Mouse (Mus musculus): ENCODE measurements around the gene Il9. TPM values are rescaled to one million over a fixed set of nuclear protein-coding genes. Genes with fewer than 3 reads are reported as not detected.

The Il9 gene
- polyA plus RNA-seq, 1 experiment from 2014 or later: not detected

- ATAC-seq (replicated peaks; ENCODE audit: low FRiP score): no peak
- WGBS: 51% methylated on average over 4 of the region's 4 CpGs
Measured at GRCm38 (mm10) chr13:56516311-56516710, 34.3 kb upstream of the Il9 start.

GRCm38 (mm10) chr13:56513595-56513994 is 31.5 kb upstream of the Il9 start:
- no peaks in the 10 kb centered on the region; the same call in 1 of the 2 replicates for H3K4me1 ChIP-seq (replicated peaks; ENCODE audit: control insufficient read depth, insufficient read depth, low read length)
- DNase-seq (ENCODE audit: low spot score) (no peak), ATAC-seq (replicated peaks; ENCODE audit: low FRiP score) (no peak)
- H3K27me3 ChIP-seq (ENCODE audit: control insufficient read depth, insufficient read depth, low read length): no peaks in the 10 kb centered on the region
- no peak overlapping the region for H3K9ac ChIP-seq (ENCODE audit: low read length)
- no peaks in the 10 kb centered on the region for H3K9me3 ChIP-seq (ENCODE audit: control insufficient read depth, low read length)
- H3K4me2 ChIP-seq (ENCODE audit: low read depth, low read length, severe bottlenecking): no peak overlapping the region
- no peak overlapping the region for H3K4me3 ChIP-seq (ENCODE audit: low read depth, low read length)
- no peaks in the 10 kb centered on the region for H3K36me3 ChIP-seq (ENCODE audit: control insufficient read depth, insufficient read depth, low read length)
- no peak overlapping the region for H3K27ac ChIP-seq (ENCODE audit: low read depth, low read length)

More at GRCm38 (mm10) chr13:56516311-56516710, 34.3 kb upstream of the Il9 start:
- no peaks in the 10 kb centered on the region; the same call in 1 of the 2 replicates for H3K4me1 ChIP-seq (replicated peaks; ENCODE audit: control insufficient read depth, insufficient read depth, low read length)
- no peak overlapping the region for H3K4me2 ChIP-seq (ENCODE audit: low read depth, low read length, severe bottlenecking)
- no peaks in the 10 kb centered on the region for H3K27me3 ChIP-seq (ENCODE audit: control insufficient read depth, insufficient read depth, low read length)
- H3K36me3 ChIP-seq (ENCODE audit: control insufficient read depth, insufficient read depth, low read length): no peaks in the 10 kb centered on the region
- no peak overlapping the region for H3K9ac ChIP-seq (ENCODE audit: low read length)
- no peak overlapping the region for H3K27ac ChIP-seq (ENCODE audit: low read depth, low read length)
- DNase-seq (ENCODE audit: low spot score): no peak
- H3K9me3 ChIP-seq (ENCODE audit: control insufficient read depth, low read length): no peaks in the 10 kb centered on the region
- H3K4me3 ChIP-seq (ENCODE audit: low read depth, low read length): no peak overlapping the region

GRCm38 (mm10) chr13:56509796-56510195 is 27.8 kb upstream of the Il9 start:
- ATAC-seq (replicated peaks; ENCODE audit: low FRiP score) (no peak), DNase-seq (ENCODE audit: low spot score) (no peak)
- H3K36me3 ChIP-seq (ENCODE audit: control insufficient read depth, insufficient read depth, low read length): no peaks in the 10 kb centered on the region
- H3K4me1 ChIP-seq (replicated peaks; ENCODE audit: control insufficient read depth, insufficient read depth, low read length): no peaks in the 10 kb centered on the region
- WGBS: 89% methylated on average over 2 of the region's 2 CpGs
- H3K9ac ChIP-seq (ENCODE audit: low read length): no peak overlapping the region
- no peaks in the 10 kb centered on the region for H3K27me3 ChIP-seq (ENCODE audit: control insufficient read depth, insufficient read depth, low read length)
- H3K4me2 ChIP-seq (ENCODE audit: low read depth, low read length, severe bottlenecking): no peak overlapping the region
- no peak overlapping the region for H3K4me3 ChIP-seq (ENCODE audit: low read depth, low read length)
- no peaks in the 10 kb centered on the region for H3K9me3 ChIP-seq (ENCODE audit: control insufficient read depth, low read length)
- H3K27ac ChIP-seq (ENCODE audit: low read depth, low read length): no peak overlapping the region

DNA sequence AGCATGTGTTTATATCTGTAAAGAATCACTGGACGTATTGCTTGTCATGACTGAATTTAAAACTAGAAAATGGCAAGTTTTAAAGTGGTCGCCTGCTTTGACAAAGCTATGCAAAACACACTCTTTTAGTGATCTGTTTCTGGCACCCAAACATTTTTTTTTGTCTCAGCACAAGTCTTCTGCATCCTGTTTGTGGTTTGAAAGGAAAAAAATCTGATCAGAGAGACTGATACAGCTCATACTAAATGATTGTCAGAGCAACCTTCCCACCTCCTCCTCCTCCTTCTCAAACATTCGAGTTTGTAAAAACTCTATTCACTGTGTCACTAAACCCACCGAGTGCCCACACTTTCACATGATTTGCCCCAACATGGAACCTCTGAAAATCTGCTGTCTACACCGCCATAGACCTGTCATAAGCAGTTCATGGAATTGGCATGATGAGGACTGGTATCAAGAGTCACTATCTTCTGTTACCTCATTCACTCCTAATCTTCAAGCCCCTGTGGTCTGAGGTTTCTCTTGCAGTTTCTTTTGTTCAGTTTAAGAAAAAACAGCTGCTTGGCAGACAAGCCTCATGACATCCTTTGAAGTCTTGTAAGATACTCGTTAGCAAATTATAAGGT is 24.9 kb upstream of the Il9 start:
- Histone ChIP-seq H3K4me1 (replicated peaks; ENCODE audit: control insufficient read depth, insufficient read depth, low read length) (no peaks in the 10 kb centered on the region), H3K36me3 (ENCODE audit: control insufficient read depth, insufficient read depth, low read length) (no peaks in the 10 kb centered on the region), H3K9ac (ENCODE audit: low read length) (no peak overlapping the region), H3K27me3 (ENCODE audit: control insufficient read depth, insufficient read depth, low read length) (no peaks in the 10 kb centered on the region), H3K27ac (ENCODE audit: low read depth, low read length) (no peak overlapping the region), H3K4me2 (ENCODE audit: low read depth, low read length, severe bottlenecking) (no peak overlapping the region), H3K4me3 (ENCODE audit: low read depth, low read length) (no peak overlapping the region), H3K9me3 (ENCODE audit: control insufficient read depth, low read length) (no peaks in the 10 kb centered on the region)
- WGBS: 82% methylated on average over 6 of the region's 6 CpGs
- ATAC-seq (replicated peaks; ENCODE audit: low FRiP score) (no peak), DNase-seq (ENCODE audit: low spot score) (no peak)

GRCm38 (mm10) chr13:56501866-56502420 is 19.9 kb upstream of the Il9 start:
- Histone ChIP-seq H3K9ac (ENCODE audit: low read length) (no peak overlapping the region), H3K4me2 (ENCODE audit: low read depth, low read length, severe bottlenecking) (no peak overlapping the region), H3K27me3 (ENCODE audit: control insufficient read depth, insufficient read depth, low read length) (no peaks in the 10 kb centered on the region), H3K9me3 (ENCODE audit: control insufficient read depth, low read length) (no peaks in the 10 kb centered on the region), H3K27ac (ENCODE audit: low read depth, low read length) (no peak overlapping the region), H3K4me3 (ENCODE audit: low read depth, low read length) (no peak overlapping the region), H3K4me1 (replicated peaks; ENCODE audit: control insufficient read depth, insufficient read depth, low read length) (no peaks in the 10 kb centered on the region), H3K36me3 (ENCODE audit: control insufficient read depth, insufficient read depth, low read length) (no peaks in the 10 kb centered on the region)
- WGBS: 74% methylated on average over 6 of the region's 6 CpGs
- ATAC-seq (replicated peaks; ENCODE audit: low FRiP score): no peak
- no peak for DNase-seq (ENCODE audit: low spot score)

DNA sequence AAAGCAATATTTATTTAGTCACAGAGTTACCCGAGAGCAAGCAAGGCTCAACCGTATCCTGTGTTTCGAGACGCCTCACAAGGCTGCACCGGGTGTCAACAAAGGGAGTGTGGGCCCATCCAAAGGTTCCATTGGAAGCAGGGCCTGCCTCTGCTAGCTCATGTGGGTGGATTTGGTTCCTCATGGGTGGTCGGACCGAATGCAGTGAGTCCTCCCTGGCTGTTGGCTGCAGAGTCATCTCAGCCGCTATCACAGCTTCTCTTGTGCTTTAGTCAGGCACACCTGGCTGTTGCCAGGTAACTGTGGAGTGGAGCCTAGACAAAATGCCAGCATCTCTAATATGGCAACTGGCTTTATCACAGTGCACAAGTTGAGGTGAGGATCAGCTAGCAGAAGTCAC is 18.6 kb upstream of the Il9 start:
- H3K4me3 ChIP-seq (ENCODE audit: low read depth, low read length): no peak overlapping the region
- H3K27me3 ChIP-seq (ENCODE audit: control insufficient read depth, insufficient read depth, low read length): no peaks in the 10 kb centered on the region
- H3K4me2 ChIP-seq (ENCODE audit: low read depth, low read length, severe bottlenecking): no peak overlapping the region
- WGBS: 90% methylated on average over 8 of the region's 8 CpGs
- no peak overlapping the region for H3K9ac ChIP-seq (ENCODE audit: low read length)
- H3K36me3 ChIP-seq (ENCODE audit: control insufficient read depth, insufficient read depth, low read length): no peaks in the 10 kb centered on the region
- H3K9me3 ChIP-seq (ENCODE audit: control insufficient read depth, low read length): no peaks in the 10 kb centered on the region
- H3K4me1 ChIP-seq (replicated peaks; ENCODE audit: control insufficient read depth, insufficient read depth, low read length): no peaks in the 10 kb centered on the region
- no peak overlapping the region for H3K27ac ChIP-seq (ENCODE audit: low read depth, low read length)
- no peak for DNase-seq (ENCODE audit: low spot score)
- no peak for ATAC-seq (replicated peaks; ENCODE audit: low FRiP score)

DNA sequence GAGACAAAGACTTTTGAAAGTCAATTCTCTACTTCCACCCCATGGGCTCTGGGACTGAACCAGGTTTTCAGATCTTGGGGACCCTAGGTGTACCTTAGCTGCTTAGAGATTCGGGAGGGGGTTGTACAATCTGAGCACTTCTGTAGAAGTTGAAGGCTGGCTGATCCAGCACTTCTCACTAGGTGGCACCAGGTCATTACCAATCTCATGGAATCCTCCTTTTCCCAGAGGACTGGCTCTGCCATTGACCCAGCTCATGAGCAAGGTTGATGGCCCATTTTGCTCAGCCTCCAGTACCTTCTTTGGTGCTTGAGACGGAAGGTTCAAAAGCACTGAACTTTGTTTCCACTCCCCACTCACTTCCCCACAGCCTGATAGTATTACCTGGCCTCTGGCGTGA is 18.1 kb upstream of the Il9 start:
- no peaks in the 10 kb centered on the region for H3K36me3 ChIP-seq (ENCODE audit: control insufficient read depth, insufficient read depth, low read length)
- no peak overlapping the region for H3K4me2 ChIP-seq (ENCODE audit: low read depth, low read length, severe bottlenecking)
- no peak overlapping the region for H3K9ac ChIP-seq (ENCODE audit: low read length)
- DNase-seq (ENCODE audit: low spot score) (no peak), ATAC-seq (replicated peaks; ENCODE audit: low FRiP score) (no peak)
- 85% methylated on average over 3 of the region's 3 CpGs for WGBS
- no peaks in the 10 kb centered on the region for H3K27me3 ChIP-seq (ENCODE audit: control insufficient read depth, insufficient read depth, low read length)
- H3K27ac ChIP-seq (ENCODE audit: low read depth, low read length): no peak overlapping the region
- H3K9me3 ChIP-seq (ENCODE audit: control insufficient read depth, low read length): no peaks in the 10 kb centered on the region
- no peaks in the 10 kb centered on the region for H3K4me1 ChIP-seq (replicated peaks; ENCODE audit: control insufficient read depth, insufficient read depth, low read length)
- H3K4me3 ChIP-seq (ENCODE audit: low read depth, low read length): no peak overlapping the region

- no peaks in the 10 kb centered on the region for H3K27me3 ChIP-seq (ENCODE audit: control insufficient read depth, insufficient read depth, low read length)
- no peak overlapping the region for H3K9ac ChIP-seq (ENCODE audit: low read length)
- no peaks in the 10 kb centered on the region for H3K36me3 ChIP-seq (ENCODE audit: control insufficient read depth, insufficient read depth, low read length)
- no peak overlapping the region for H3K27ac ChIP-seq (ENCODE audit: low read depth, low read length)
- no peak overlapping the region for H3K4me3 ChIP-seq (ENCODE audit: low read depth, low read length)
- no peaks in the 10 kb centered on the region for H3K9me3 ChIP-seq (ENCODE audit: control insufficient read depth, low read length)
- ATAC-seq (replicated peaks; ENCODE audit: low FRiP score): no peak
- no peak for DNase-seq (ENCODE audit: low spot score)
- H3K4me1 ChIP-seq (replicated peaks; ENCODE audit: control insufficient read depth, insufficient read depth, low read length): no peaks in the 10 kb centered on the region
- WGBS: 50% methylated on average over 3 of the region's 3 CpGs
- no peak overlapping the region for H3K4me2 ChIP-seq (ENCODE audit: low read depth, low read length, severe bottlenecking)
Measured at GRCm38 (mm10) chr13:56494440-56494839, 12.4 kb upstream of the Il9 start.

- H3K4me3 ChIP-seq (ENCODE audit: low read depth, low read length): no peak overlapping the region
- 82% methylated on average over 5 of the region's 5 CpGs for WGBS
- no peak overlapping the region for H3K4me2 ChIP-seq (ENCODE audit: low read depth, low read length, severe bottlenecking)
- no peaks in the 10 kb centered on the region for H3K36me3 ChIP-seq (ENCODE audit: control insufficient read depth, insufficient read depth, low read length)
- no peaks in the 10 kb centered on the region for H3K9me3 ChIP-seq (ENCODE audit: control insufficient read depth, low read length)
- no peaks in the 10 kb centered on the region for H3K27me3 ChIP-seq (ENCODE audit: control insufficient read depth, insufficient read depth, low read length)
- ATAC-seq (replicated peaks; ENCODE audit: low FRiP score): no peak
- H3K9ac ChIP-seq (ENCODE audit: low read length): no peak overlapping the region
- no peak overlapping the region for H3K27ac ChIP-seq (ENCODE audit: low read depth, low read length)
- DNase-seq (ENCODE audit: low spot score): no peak
- no peaks in the 10 kb centered on the region for H3K4me1 ChIP-seq (replicated peaks; ENCODE audit: control insufficient read depth, insufficient read depth, low read length)
Measured at GRCm38 (mm10) chr13:56488012-56488411, 6.0 kb upstream of the Il9 start.

Measured in forebrain, embryonic 11.5 days (tissue).